Mouse (Mus musculus) midbrain, embryonic 12.5 days (tissue): ENCODE data around the gene Cxcl10. TPM values are rescaled to one million over a fixed set of nuclear protein-coding genes. Genes with fewer than 3 reads are reported as not detected.
"Not testable (repeated sequence)": the region's sequence is repeated elsewhere in the genome, so short reads cannot be mapped to it uniquely, and the experiment has no call there.

Source experiments
- ATAC-seq: fragments of 200-750 bp; cut with Nextera tagmentation; 2 replicates; pipeline ENCODE4 v1.8.0; 2017; ENCODE audit warnings: low read depth, moderate TSS enrichment, moderate library complexity; ENCODE audit not compliant: low FRiP score
- H3K27ac ChIP-seq: fragments of 300-500 bp; sonication (generic); replicated peaks from 2 replicates; pipeline ENCODE4 v1.5.1; 2016; ENCODE audit warnings: mild to moderate bottlenecking
- H3K27me3 ChIP-seq: fragments of 300-500 bp; sonication (generic); 2 replicates; pipeline ENCODE4 v1.6.1; 2016; ENCODE audit warnings: mild to moderate bottlenecking
- H3K36me3 ChIP-seq: fragments of 300-500 bp; sonication (generic); 2 replicates; pipeline ENCODE4 v1.6.1; 2016
- H3K4me1 ChIP-seq: fragments of 300-500 bp; sonication (generic); 2 replicates; pipeline ENCODE4 v1.6.1; 2016
- H3K4me2 ChIP-seq: fragments of 300-500 bp; sonication (generic); replicated peaks from 2 replicates; pipeline ENCODE4 v1.6.1; 2016; ENCODE audit warnings: mild to moderate bottlenecking, moderate library complexity
- H3K4me3 ChIP-seq: fragments of 300-500 bp; sonication (generic); 2 replicates; pipeline ENCODE4 v1.5.1; 2016; ENCODE audit warnings: mild to moderate bottlenecking
- H3K9ac ChIP-seq: fragments of 300-500 bp; sonication (generic); replicated peaks from 2 replicates; pipeline ENCODE4 v1.6.1; 2016; ENCODE audit warnings: mild to moderate bottlenecking, moderate library complexity
- H3K9me3 ChIP-seq: fragments of 300-500 bp; sonication (generic); 2 replicates; pipeline ENCODE4 v1.6.1; 2016; ENCODE audit warnings: mild to moderate bottlenecking
- WGBS: fragments of 180-500 bp; shearing (Covaris S2); methylation state at CpG from one replicate; pipeline ENCODE4 v1.1.7; 2016; 5-methylcytosine and 5-hydroxymethylcytosine counted together
- polyA plus RNA-seq: library from polyadenylated mRNA; unstranded; fragments of >200 nt; fragmentation: Nextera tagmentation; extraction: Ambion mirVana; gene quantifications from 2 replicates; pipeline ENCODE4 v1.2.1, GENCODE M21; 2016

Cxcl10 gene
- polyA plus RNA-seq, 1 experiment from 2014 or later, result not detected

DNA sequence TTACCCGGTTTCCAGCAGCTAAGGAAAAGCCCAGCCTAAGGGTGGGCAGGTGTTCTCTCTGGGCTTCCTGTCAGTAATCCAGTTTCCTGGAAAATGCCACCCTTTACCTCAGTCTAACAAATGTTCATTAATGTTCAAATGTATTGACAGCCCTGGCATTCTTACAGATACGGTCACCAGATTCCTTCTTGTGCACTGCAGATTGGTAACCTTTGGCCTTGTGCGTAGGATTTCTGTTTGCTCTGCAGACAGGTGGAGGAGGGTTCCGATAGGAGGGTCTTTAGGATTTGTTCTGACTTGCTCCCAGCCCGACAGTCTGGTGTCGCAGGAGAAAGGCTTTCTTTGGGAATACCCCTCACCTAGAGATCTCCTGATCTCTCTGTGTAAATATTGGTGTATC, 17.9 kb upstream of the Cxcl10 start:
- no peak for ATAC-seq
- H3K4me1 ChIP-seq, result peaks cover 6% of the 10 kb centered on the region
- H3K9ac ChIP-seq, result no peak overlapping the region
- no peaks in the 10 kb centered on the region for H3K9me3 ChIP-seq
- no peaks in the 10 kb centered on the region for H3K27me3 ChIP-seq
- no peak overlapping the region for H3K4me2 ChIP-seq
- no peak overlapping the region for H3K27ac ChIP-seq
- H3K4me3 ChIP-seq, result no peak overlapping the region
- WGBS, result 78% methylated on average over 6 of the region's 6 CpGs
- H3K36me3 ChIP-seq, result no peaks in the 10 kb centered on the region

DNA sequence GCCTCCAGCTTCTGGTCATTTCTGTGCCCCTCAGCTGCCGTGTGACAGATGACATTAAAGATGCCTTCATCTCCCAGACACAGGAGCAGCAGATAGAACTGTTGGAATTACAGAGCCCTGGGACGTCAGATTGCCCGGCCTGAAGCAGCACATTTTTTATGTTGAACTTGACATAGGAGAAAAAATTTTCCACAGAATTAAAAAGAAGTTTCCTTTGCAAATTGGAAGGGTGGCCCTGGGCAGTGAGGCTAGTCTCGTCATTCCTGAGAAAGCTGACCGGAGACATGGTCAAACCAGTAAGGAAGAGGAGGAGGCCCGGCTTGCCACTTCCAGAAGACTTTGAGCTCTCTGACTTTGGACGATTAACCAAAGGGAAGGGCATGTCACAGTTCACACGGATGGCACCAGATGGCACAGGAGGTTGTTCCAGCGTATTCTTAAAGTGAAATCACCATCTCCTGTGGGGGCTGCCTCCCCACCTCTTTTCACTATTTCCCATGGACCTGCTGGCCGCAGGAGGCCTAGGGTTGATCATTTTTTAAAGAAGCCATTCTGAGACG, 16.5 kb upstream of the Cxcl10 start:
- ATAC-seq, result no peak
- no peaks in the 10 kb centered on the region for H3K9me3 ChIP-seq
- H3K27ac ChIP-seq, result no peak overlapping the region
- H3K4me1 ChIP-seq, result no peaks in the 10 kb centered on the region
- no peaks in the 10 kb centered on the region for H3K27me3 ChIP-seq
- no peak overlapping the region for H3K4me2 ChIP-seq
- no peaks in the 10 kb centered on the region for H3K36me3 ChIP-seq
- H3K4me3 ChIP-seq, result no peak overlapping the region
- 82% methylated on average over 11 of the region's 11 CpGs for WGBS
- H3K9ac ChIP-seq, result no peak overlapping the region

DNA sequence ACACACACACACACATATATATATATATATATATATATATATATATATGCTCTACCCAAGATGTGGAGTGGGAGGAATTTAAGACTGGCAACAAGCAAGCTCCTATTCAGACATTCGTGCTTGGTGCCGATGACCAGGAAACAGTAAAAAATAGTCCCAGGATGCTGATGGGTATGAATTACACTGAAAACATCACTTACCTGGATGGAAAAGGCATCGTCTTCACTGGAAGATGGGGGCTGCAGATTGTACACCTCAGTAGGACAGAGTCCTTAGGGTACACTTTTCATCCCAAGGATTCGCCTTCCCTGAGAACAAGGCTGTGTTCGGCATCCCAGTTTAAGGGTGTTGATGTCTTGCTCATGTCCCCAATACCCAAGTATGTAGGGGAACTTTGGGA, 15.3 kb upstream of the Cxcl10 start:
- Histone ChIP-seq H3K9ac (no peak overlapping the region), H3K4me2 (no peak overlapping the region), H3K9me3 (no peaks in the 10 kb centered on the region), H3K27ac (no peak overlapping the region), H3K36me3 (no peaks in the 10 kb centered on the region), H3K4me1 (no peaks in the 10 kb centered on the region), H3K27me3 (no peaks in the 10 kb centered on the region), H3K4me3 (no peak overlapping the region)
- WGBS, result 87% methylated on average over 5 of the region's 5 CpGs
- ATAC-seq, result no peak

GRCm38 (mm10) chr5:92363179-92363578, 14.5 kb upstream of the Cxcl10 start:
- Histone ChIP-seq H3K9ac (no peak overlapping the region), H3K27me3 (no peaks in the 10 kb centered on the region), H3K4me1 (no peaks in the 10 kb centered on the region), H3K27ac (no peak overlapping the region), H3K36me3 (no peaks in the 10 kb centered on the region), H3K4me2 (no peak overlapping the region), H3K9me3 (no peaks in the 10 kb centered on the region), H3K4me3 (no peak overlapping the region)
- no peak for ATAC-seq
- WGBS, result 13% methylated on average over 4 of the region's 4 CpGs

DNA sequence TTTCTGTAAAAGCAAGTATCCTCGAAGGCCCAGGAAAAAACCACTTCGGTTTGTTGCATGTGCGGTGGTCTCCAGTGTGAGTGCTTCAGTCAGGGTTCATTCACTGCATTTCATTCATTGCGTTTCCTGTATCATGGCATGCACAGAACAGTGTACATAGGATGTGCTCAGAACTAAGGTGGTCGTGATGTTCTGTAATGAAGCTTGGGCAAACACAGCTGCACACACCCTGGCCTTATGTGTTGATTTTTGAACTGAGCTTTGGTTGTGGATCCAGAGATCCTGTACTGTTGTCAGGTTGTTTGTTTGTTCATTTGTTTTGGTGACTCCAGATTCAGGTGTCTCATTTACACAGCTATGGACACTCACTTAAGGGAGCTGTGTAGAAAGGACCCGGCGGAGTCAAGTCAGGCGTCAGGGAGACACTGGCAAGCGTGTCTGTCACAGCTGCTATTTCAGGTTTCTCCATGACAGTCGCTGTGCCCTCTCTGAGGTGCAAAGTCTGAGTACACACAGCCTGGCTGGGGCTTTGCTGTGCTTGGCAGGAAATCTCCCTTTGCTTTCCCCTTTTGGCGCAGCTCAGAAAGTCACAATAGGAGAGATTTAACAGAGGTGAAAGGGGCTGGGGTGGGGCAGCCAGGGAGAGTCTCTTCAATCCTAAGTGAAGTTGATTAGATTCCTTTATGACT, 10.2 kb upstream of the Cxcl10 start:
- no peak overlapping the region for H3K27ac ChIP-seq
- H3K9me3 ChIP-seq, result no peaks in the 10 kb centered on the region
- ATAC-seq, result no peak
- H3K4me1 ChIP-seq, result no peaks in the 10 kb centered on the region
- H3K4me3 ChIP-seq, result no peak overlapping the region
- 72% methylated on average over 11 of the region's 11 CpGs for WGBS
- no peak overlapping the region for H3K9ac ChIP-seq
- H3K27me3 ChIP-seq, result no peaks in the 10 kb centered on the region
- no peak overlapping the region for H3K4me2 ChIP-seq
- no peaks in the 10 kb centered on the region for H3K36me3 ChIP-seq

DNA sequence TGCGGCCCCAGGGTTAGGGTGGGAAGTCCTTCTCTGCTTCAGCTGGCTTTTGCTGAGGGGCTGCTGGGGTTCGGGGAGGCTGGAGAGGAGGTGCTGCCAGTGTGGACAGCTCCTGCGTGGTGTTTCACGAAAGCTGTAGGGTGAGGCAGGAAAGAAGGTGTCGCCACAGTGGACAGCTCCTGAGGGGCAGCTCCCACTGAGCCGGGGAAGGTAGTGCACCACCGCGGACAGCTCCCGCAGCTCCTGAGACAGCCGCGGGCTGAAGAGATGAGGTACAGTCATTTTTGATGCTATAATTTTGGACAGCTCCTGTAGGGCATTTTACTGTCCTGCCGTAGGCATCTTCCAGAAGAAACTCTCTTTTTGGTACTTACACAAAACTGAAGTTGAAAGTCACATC, 9.3 kb upstream of the Cxcl10 start:
- Histone ChIP-seq H3K27ac (no peak overlapping the region), H3K4me1 (no peaks in the 10 kb centered on the region), H3K36me3 (no peaks in the 10 kb centered on the region), H3K9ac (no peak overlapping the region), H3K9me3 (no peaks in the 10 kb centered on the region), H3K4me3 (no peak overlapping the region), H3K4me2 (no peak overlapping the region), H3K27me3 (no peaks in the 10 kb centered on the region)
- WGBS, result 58% methylated on average over 12 of the region's 12 CpGs
- no peak for ATAC-seq

GRCm38 (mm10) chr5:92353517-92353916, 4.8 kb upstream of the Cxcl10 start:
- no peaks in the 10 kb centered on the region for H3K27me3 ChIP-seq
- H3K36me3 ChIP-seq, result no peaks in the 10 kb centered on the region
- H3K4me2 ChIP-seq, result no peak overlapping the region; the same call in 1 of the 2 replicates
- H3K27ac ChIP-seq, result no peak overlapping the region
- H3K9me3 ChIP-seq, result no peaks in the 10 kb centered on the region
- H3K4me3 ChIP-seq, result no peak overlapping the region
- no peaks in the 10 kb centered on the region for H3K4me1 ChIP-seq
- ATAC-seq, result no peak
- no peak overlapping the region for H3K9ac ChIP-seq
- WGBS, result 57% methylated on average over 11 of the region's 11 CpGs

GRCm38 (mm10) chr5:92352716-92353115, 4.0 kb upstream of the Cxcl10 start:
- H3K9me3 ChIP-seq, H3K27me3 ChIP-seq, H3K36me3 ChIP-seq, H3K4me3 ChIP-seq, ATAC-seq, H3K4me1 ChIP-seq, H3K4me2 ChIP-seq, H3K9ac ChIP-seq, H3K27ac ChIP-seq: not testable (repeated sequence)
- WGBS, result 77% methylated on average over 4 of the region's 4 CpGs

GRCm38 (mm10) chr5:92349731-92350130, 1.0 kb upstream of the Cxcl10 start:
- no peak for ATAC-seq
- 85% methylated on average over 7 of the region's 7 CpGs for WGBS
- Histone ChIP-seq H3K27ac (no peak overlapping the region), H3K4me3 (no peak overlapping the region), H3K4me2 (no peak overlapping the region), H3K9ac (no peak overlapping the region), H3K36me3 (no peaks in the 10 kb centered on the region), H3K4me1 (no peaks in the 10 kb centered on the region), H3K27me3 (peaks cover 10% of the 10 kb centered on the region; the same call in 1 of the 2 replicates), H3K9me3 (no peaks in the 10 kb centered on the region)

DNA sequence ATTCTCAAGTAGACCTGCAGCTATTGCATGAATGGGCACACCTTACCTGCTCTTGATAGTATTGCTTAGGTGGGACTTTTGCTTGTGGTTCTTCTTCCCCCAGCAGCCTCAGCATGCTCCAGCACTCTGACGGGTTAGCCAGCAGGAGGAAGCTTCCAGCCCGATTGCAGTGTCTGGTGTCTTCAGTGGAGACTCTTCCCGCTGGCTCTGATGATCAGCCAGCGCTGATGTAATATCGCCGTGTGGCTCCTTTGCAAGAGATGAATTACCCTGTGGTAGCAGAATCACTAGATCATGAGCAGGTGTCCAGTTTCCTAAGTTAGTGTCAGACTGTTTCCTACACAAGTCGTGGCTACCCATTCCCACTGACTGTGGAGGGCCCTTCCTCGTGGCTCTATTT, 3.7 kb downstream of the Cxcl10 start:
- no peaks in the 10 kb centered on the region for H3K4me1 ChIP-seq
- H3K27me3 ChIP-seq, result peaks cover 10% of the 10 kb centered on the region; the same call in 1 of the 2 replicates
- no peak for ATAC-seq
- H3K9ac ChIP-seq, result no peak overlapping the region
- WGBS, result 89% methylated on average over 8 of the region's 8 CpGs
- H3K27ac ChIP-seq, result no peak overlapping the region
- no peak overlapping the region for H3K4me2 ChIP-seq
- no peaks in the 10 kb centered on the region for H3K36me3 ChIP-seq
- no peak overlapping the region for H3K4me3 ChIP-seq
- no peaks in the 10 kb centered on the region for H3K9me3 ChIP-seq

DNA sequence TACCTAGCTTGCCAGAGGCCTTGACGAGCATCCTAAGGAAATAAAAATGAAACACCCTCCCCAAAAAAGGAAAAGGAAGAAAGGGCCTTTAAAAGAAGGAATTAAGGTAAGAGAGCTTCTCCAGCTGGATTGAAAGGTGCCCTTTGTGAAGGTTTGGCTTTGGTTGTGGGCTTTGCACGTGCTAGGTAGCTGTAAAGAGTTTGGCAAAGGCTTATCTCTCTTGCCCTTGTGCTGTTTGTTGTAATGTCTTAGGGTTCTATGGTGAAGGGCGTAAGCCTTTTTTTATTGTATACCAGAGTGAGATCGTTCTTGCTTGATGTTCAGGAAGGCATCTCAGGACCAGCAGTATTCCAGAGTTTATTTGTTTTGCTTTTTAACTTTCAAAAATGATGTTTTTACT, 8.1 kb downstream of the Cxcl10 start:
- Histone ChIP-seq H3K4me3 (no peak overlapping the region), H3K4me2 (no peak overlapping the region), H3K36me3 (no peaks in the 10 kb centered on the region), H3K27me3 (no peaks in the 10 kb centered on the region), H3K9me3 (no peaks in the 10 kb centered on the region), H3K27ac (no peak overlapping the region), H3K9ac (no peak overlapping the region), H3K4me1 (no peaks in the 10 kb centered on the region)
- no peak for ATAC-seq
- WGBS, result 80% methylated on average over 4 of the region's 4 CpGs

DNA sequence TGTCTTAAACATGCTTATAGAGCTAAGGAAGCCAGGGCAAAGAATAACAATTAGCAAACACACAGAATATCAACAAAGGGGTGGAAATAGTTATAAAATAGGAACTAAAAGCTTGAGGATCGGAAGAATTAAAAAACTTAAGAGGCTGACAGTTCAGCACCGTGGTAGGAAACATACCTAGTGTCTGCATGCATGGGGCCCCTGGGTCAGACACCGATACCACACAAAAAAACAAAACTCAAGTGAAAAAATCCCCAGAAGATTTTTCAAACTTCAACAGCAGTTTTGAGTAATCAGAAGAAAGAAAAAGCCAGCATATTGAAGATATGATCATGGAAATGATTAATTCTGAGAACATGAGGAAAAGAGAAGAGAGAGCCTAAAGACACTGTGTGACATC, 11.9 kb downstream of the Cxcl10 start:
- H3K9me3 ChIP-seq, result no peaks in the 10 kb centered on the region
- WGBS, result 85% methylated on average over 3 of the region's 3 CpGs
- H3K4me1 ChIP-seq, result no peaks in the 10 kb centered on the region
- H3K27me3 ChIP-seq, result no peaks in the 10 kb centered on the region
- ATAC-seq, result no peak
- no peaks in the 10 kb centered on the region for H3K36me3 ChIP-seq
- no peak overlapping the region for H3K4me3 ChIP-seq
- no peak overlapping the region for H3K9ac ChIP-seq
- H3K27ac ChIP-seq, result no peak overlapping the region
- H3K4me2 ChIP-seq, result no peak overlapping the region

GRCm38 (mm10) chr5:92332359-92332840, 16.3 kb downstream of the Cxcl10 start:
- H3K9ac ChIP-seq, result no peak overlapping the region
- 79% methylated on average over 9 of the region's 9 CpGs for WGBS
- no peaks in the 10 kb centered on the region for H3K36me3 ChIP-seq
- H3K4me2 ChIP-seq, result no peak overlapping the region
- H3K27ac ChIP-seq, result no peak overlapping the region
- H3K27me3 ChIP-seq, result no peaks in the 10 kb centered on the region
- no peaks in the 10 kb centered on the region for H3K4me1 ChIP-seq
- H3K9me3 ChIP-seq, result no peaks in the 10 kb centered on the region
- H3K4me3 ChIP-seq, result no peak overlapping the region
- no peak for ATAC-seq
